Mouse (Mus musculus) kidney, embryonic 14.5 days (tissue): Measurements from ENCODE around the gene Pex11b. TPM values are rescaled to one million over a fixed set of nuclear protein-coding genes. Genes with fewer than 3 reads are reported as not detected.

Source experiments
- ATAC-seq: fragments of 200-750 bp; cut with Nextera tagmentation; 2 replicates; pipeline ENCODE4 v1.8.0; 2017; ENCODE audit warnings: moderate number of reproducible peaks, mild to moderate bottlenecking, moderate TSS enrichment, moderate library complexity; ENCODE audit not compliant: low FRiP score, low TSS enrichment
- H3K27ac ChIP-seq: fragments of 300-500 bp; sonication (generic); 2 replicates; pipeline ENCODE4 v1.5.1; 2014; ENCODE audit warnings: low read depth, mild to moderate bottlenecking, low read length, moderate library complexity, mixed read lengths
- H3K27me3 ChIP-seq: fragments of 300-500 bp; sonication (generic); 2 replicates; pipeline ENCODE4 v1.6.1; 2014; ENCODE audit warnings: mild to moderate bottlenecking, low read length; ENCODE audit not compliant: control insufficient read depth, insufficient read depth
- H3K36me3 ChIP-seq: fragments of 300-500 bp; sonication (generic); 2 replicates; pipeline ENCODE4 v1.6.1; 2014; ENCODE audit warnings: low read length, mixed read lengths; ENCODE audit not compliant: control insufficient read depth, insufficient read depth
- H3K4me1 ChIP-seq: fragments of 300-500 bp; sonication (generic); 2 replicates; pipeline ENCODE4 v1.6.1; 2014; ENCODE audit warnings: low read length, mixed read lengths; ENCODE audit not compliant: control insufficient read depth, insufficient read depth
- H3K4me2 ChIP-seq: fragments of 300-500 bp; sonication (generic); replicated peaks from 2 replicates; pipeline ENCODE4 v1.6.1; 2014; ENCODE audit warnings: low read depth, mild to moderate bottlenecking, low read length
- H3K4me3 ChIP-seq: fragments of 300-500 bp; sonication (generic); 2 replicates; pipeline ENCODE4 v1.5.1; 2014; ENCODE audit warnings: mild to moderate bottlenecking, low read length
- H3K9ac ChIP-seq: fragments of 300-500 bp; sonication (generic); 2 replicates; pipeline ENCODE4 v1.6.1; 2014; ENCODE audit warnings: low read depth, mild to moderate bottlenecking, low read length, moderate library complexity
- H3K9me3 ChIP-seq: fragments of 300-500 bp; sonication (generic); 2 replicates; pipeline ENCODE4 v1.6.1; 2016; ENCODE audit warnings: low read length; ENCODE audit not compliant: control insufficient read depth
- WGBS: fragments of 180-500 bp; shearing (Covaris S2); extraction: QIAGEN DNeasy Blood & Tissue Kit; methylation state at CpG from one replicate; pipeline ENCODE4 v1.1.7; 2014; 5-methylcytosine and 5-hydroxymethylcytosine counted together
- polyA plus RNA-seq: library from polyadenylated mRNA; unstranded; fragments of >200 nt; fragmentation: Nextera tagmentation; extraction: Ambion mirVana; gene quantifications from 2 replicates; pipeline ENCODE4 v1.2.1, GENCODE M21; 2014

Pex11b gene
- polyA plus RNA-seq, 1 experiment from 2014 or later: 55.8 TPM

DNA sequence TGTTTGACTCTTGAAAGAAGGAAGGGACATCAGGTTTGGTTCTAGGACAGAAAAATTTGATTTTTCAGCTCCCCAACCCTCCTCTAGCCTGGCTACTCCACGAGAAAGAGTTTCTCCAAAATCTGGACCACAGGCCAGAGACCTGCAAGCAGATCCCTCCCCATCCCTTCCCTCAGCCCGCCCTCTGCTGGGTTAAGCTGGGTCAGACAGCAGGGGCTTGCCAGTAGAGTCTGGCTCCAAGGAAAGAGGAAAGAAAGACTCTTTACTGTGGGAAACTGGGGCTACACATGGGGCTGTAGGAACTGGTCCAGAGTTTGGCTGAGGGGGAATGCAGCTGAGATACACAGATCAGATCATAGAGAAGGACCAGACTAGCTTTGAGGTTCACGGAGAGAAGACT, 57.3 kb downstream of the Pex11b start:
- ATAC-seq: no peak
- H3K27me3 ChIP-seq: 0 out of 2 replicates have a peak, but pooled peaks cover 3% of the 10 kb centered on the region
- WGBS: 22% methylated on average over 3 of the region's 3 CpGs
- H3K4me3 ChIP-seq: no peak overlapping the region
- no peaks in the 10 kb centered on the region for H3K36me3 ChIP-seq
- H3K9me3 ChIP-seq: no peaks in the 10 kb centered on the region
- H3K4me1 ChIP-seq: 0 out of 2 replicates have a peak, but pooled peaks cover 9% of the 10 kb centered on the region
- no peak overlapping the region for H3K27ac ChIP-seq
- no peak overlapping the region for H3K4me2 ChIP-seq
- H3K9ac ChIP-seq: no peak overlapping the region

DNA sequence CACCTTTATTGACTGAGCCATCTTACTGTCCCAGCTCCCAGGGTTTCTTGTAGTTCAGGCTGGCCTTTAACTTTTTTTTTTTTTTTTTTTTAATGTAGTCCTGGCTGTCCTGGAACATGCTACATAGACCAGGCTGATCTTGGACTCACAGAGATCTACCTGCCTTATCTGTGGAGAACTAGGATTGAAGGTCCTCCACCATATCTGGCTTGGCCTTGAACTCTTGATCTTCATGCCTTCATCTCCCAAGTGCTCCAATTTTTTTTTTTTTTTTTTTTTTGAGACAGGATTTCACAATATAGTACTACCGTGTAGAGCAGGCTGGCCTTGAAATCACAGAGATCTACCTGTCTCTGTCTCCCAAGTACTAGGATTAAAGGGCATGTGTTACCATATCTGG, 58.4 kb downstream of the Pex11b start:
- no peak for ATAC-seq
- no peaks in the 10 kb centered on the region for H3K36me3 ChIP-seq
- H3K9ac ChIP-seq: no peak overlapping the region
- H3K4me1 ChIP-seq: 0 out of 2 replicates have a peak, but pooled peaks cover 16% of the 10 kb centered on the region
- no peak overlapping the region for H3K27ac ChIP-seq
- WGBS: 95% methylated on average over 1 of the region's 1 CpGs
- no peaks in the 10 kb centered on the region for H3K27me3 ChIP-seq
- no peak overlapping the region for H3K4me2 ChIP-seq
- H3K4me3 ChIP-seq: no peak overlapping the region
- H3K9me3 ChIP-seq: no peaks in the 10 kb centered on the region

Other genes starting within 250 kb of the Pex11b start
- gene BC107364, start 183.1 kb upstream of the Pex11b start, polyA plus RNA-seq: 0.20 TPM in 1 of 2 replicates, not detected in the other
- 0.20 and 0.30 TPM in 2 replicates for gene Hfe2, start 110.2 kb upstream of the Pex11b start, polyA plus RNA-seq
- 91.1 and 148 TPM in 2 replicates for gene Txnip, start 77.4 kb upstream of the Pex11b start, polyA plus RNA-seq
- gene Gm16253, start 58.4 kb upstream of the Pex11b start, polyA plus RNA-seq: 0.72 and 1.3 TPM in 2 replicates
- 18.0 and 22.3 TPM in 2 replicates for gene Polr3gl, start 41.2 kb upstream of the Pex11b start, polyA plus RNA-seq
- 1.8 and 2.4 TPM in 2 replicates for gene Ankrd34a, start 38.7 kb upstream of the Pex11b start, polyA plus RNA-seq
- gene Lix1l, start 34.2 kb upstream of the Pex11b start, polyA plus RNA-seq: 5.8 and 7.0 TPM in 2 replicates
- 167 and 236 TPM in 2 replicates for gene Rbm8a, start 5.4 kb upstream of the Pex11b start, polyA plus RNA-seq
- gene Gm42957, start 98 bp downstream of the Pex11b start, polyA plus RNA-seq: not detected in 2 replicates
- 0.73 and 1.1 TPM in 2 replicates for gene Itga10, start 10.2 kb downstream of the Pex11b start, polyA plus RNA-seq
- gene Ankrd35, start 34.8 kb downstream of the Pex11b start, polyA plus RNA-seq: 0.33 and 0.37 TPM in 2 replicates
- gene Pias3, start 61.0 kb downstream of the Pex11b start, polyA plus RNA-seq: 36.5 and 55.7 TPM in 2 replicates
- 10.4 and 10.8 TPM in 2 replicates for gene Nudt17, start 73.2 kb downstream of the Pex11b start, polyA plus RNA-seq
- gene Polr3c, start 92.3 kb downstream of the Pex11b start, polyA plus RNA-seq: 30.3 and 38.5 TPM in 2 replicates
- 49.6 and 72.1 TPM in 2 replicates for gene Rnf115, start 92.3 kb downstream of the Pex11b start, polyA plus RNA-seq
- 36.0 and 63.3 TPM in 2 replicates for gene Pdzk1, start 193.9 kb downstream of the Pex11b start, polyA plus RNA-seq
- gene Cd160, start 194.0 kb downstream of the Pex11b start, polyA plus RNA-seq: 0.08 and 0.17 TPM in 2 replicates